Mouse (Mus musculus) heart, adult 2 months (tissue): ENCODE results near the gene Trim34b. TPM values are rescaled to one million over a fixed set of nuclear protein-coding genes. Genes with fewer than 3 reads are reported as not detected.
"Not testable (repeated sequence)": the region's sequence is repeated elsewhere in the genome, so short reads cannot be mapped to it uniquely, and the experiment has no call there.

Source experiments
- DNase-seq, 2 experiments: peaks; one replicate each; pipeline ENCODE4 v3.0.0; 2021
- H3K27ac ChIP-seq: fragments of 200-600 bp; 2 replicates; pipeline ENCODE4 v1.8.1; 2022
- H3K27me3 ChIP-seq: fragments of 200-500 bp; 2 replicates; pipeline ENCODE4 v1.6.1; 2012; ENCODE audit warnings: mild to moderate bottlenecking, low read length, inconsistent platforms, mixed read lengths; ENCODE audit not compliant: control insufficient read depth, insufficient read depth
- H3K36me3 ChIP-seq: fragments of 200-500 bp; 2 replicates; pipeline ENCODE4 v1.6.1; 2012; ENCODE audit warnings: low read length, inconsistent platforms; ENCODE audit not compliant: control insufficient read depth, insufficient read depth
- H3K4me1 ChIP-seq: fragments of 200-500 bp; 2 replicates; pipeline ENCODE4 v1.6.1; 2011; ENCODE audit warnings: low read length; ENCODE audit not compliant: control insufficient read depth, insufficient read depth
- H3K4me3 ChIP-seq: fragments of 200-600 bp; 2 replicates; pipeline ENCODE4 v1.8.1; 2022
- H3K79me2 ChIP-seq: fragments of 200-500 bp; replicated peaks from 2 replicates; pipeline ENCODE4 v1.6.1; 2012; ENCODE audit warnings: mild to moderate bottlenecking, inconsistent platforms, low read length, moderate library complexity, mixed read lengths; ENCODE audit not compliant: control insufficient read depth, insufficient read depth
- H3K9ac ChIP-seq: fragments of 200-500 bp; 2 replicates; pipeline ENCODE4 v1.6.1; 2012; ENCODE audit warnings: low read depth, mild to moderate bottlenecking, control low read depth, inconsistent platforms, low read length, mixed read lengths
- CTCF ChIP-seq: fragments of 200-600 bp; IDR thresholded peaks from 2 replicates; pipeline ENCODE4 v1.8.1; 2022; ENCODE audit warnings: antibody characterized with exemption, mild to moderate bottlenecking, moderate library complexity
- EP300 ChIP-seq: fragments of 200-500 bp; IDR thresholded peaks from 2 replicates; pipeline ENCODE4 v1.6.1; 2011; ENCODE audit warnings: low read depth, low read length, control low read depth; ENCODE audit not compliant: insufficient read depth
- POLR2A ChIP-seq: fragments of 200-500 bp; IDR thresholded peaks from 2 replicates; pipeline ENCODE4 v1.6.1; 2011; ENCODE audit warnings: mild to moderate bottlenecking, low read depth, low read length, control low read depth; ENCODE audit not compliant: insufficient read depth
- WGBS: fragments of 180-500 bp; shearing (Covaris S2); methylation state at CpG from one replicate; pipeline ENCODE4 v1.1.7; 2018; 5-methylcytosine and 5-hydroxymethylcytosine counted together
- intact Hi-C: fragments of 180-260 bp; cut with DNase I; formaldehyde crosslinking; loops from one replicate; pipeline ENCODE4 v1.15.1; 2025
- long read RNA-seq: library from polyadenylated mRNA; stranded (forward); transcript quantifications from one replicate; pipeline ENCODE4 v2.0.0, GENCODE M21; 2021
- polyA plus RNA-seq: library from polyadenylated mRNA; depleted of rRNA; stranded (reverse); fragments of >200 nt; gene quantifications from 2 replicates; pipeline ENCODE4 v1.2.3, GENCODE M21; 2012; rRNA removed
- total RNA-seq, 2 experiments: library from RNA; stranded (reverse); gene quantifications; 2 replicates each; pipeline ENCODE4 v1.2.3; 2021

The Trim34b gene
- under 1 TPM in 1 of 2 experiments, not detected in 1; 0.39 TPM for total RNA-seq
- 2.2 and 3.5 TPM in 2 replicates for polyA plus RNA-seq
- long read RNA-seq = 0 reads

- H3K27ac ChIP-seq, H3K36me3 ChIP-seq, H3K27me3 ChIP-seq, H3K79me2 ChIP-seq, H3K4me3 ChIP-seq, DNase-seq, H3K4me1 ChIP-seq, H3K9ac ChIP-seq: not testable (repeated sequence)
- 73% methylated on average over 2 of the region's 2 CpGs for WGBS
- intact Hi-C loops = loop anchor here (10.0 kb wide), 1 partner anchor 104 kb away; no protein-coding TSS in a partner anchor
Observed at GRCm38 (mm10) chr7:104329171-104329570, at the start of gene Trim34b. Gene Trim34b, plus strand, starts transcription at chr7:104329471.

GRCm38 (mm10) chr7:104287576-104288443, 41.5 kb upstream of the Trim34b start, which contains the start of gene Trim5:
Gene Trim5, minus strand, starts transcription at chr7:104288094.
- H3K27ac ChIP-seq = peak within 1 kb of the TSS; percentile 61
- 24% methylated on average over 14 of the region's 14 CpGs for WGBS
- H3K9ac ChIP-seq = peak within 1 kb of the TSS; percentile 59; the same call in 1 of the 2 replicates
- H3K27me3 ChIP-seq, H3K36me3 ChIP-seq, H3K79me2 ChIP-seq, intact Hi-C loops, H3K4me1 ChIP-seq: not testable (repeated sequence)
- H3K4me3 ChIP-seq = peak within 1 kb of the TSS; percentile 49
- peak; percentile 21 to 25 for DNase-seq

- TF ChIP-seq CTCF = no peak
- TF ChIP-seq EP300 = no peak
- no peak for TF ChIP-seq POLR2A
- no peak for DNase-seq
- Histone ChIP-seq H3K27me3 (no peaks in the 10 kb centered on the region), H3K9ac (no peak overlapping the region), H3K79me2 (no peaks in the 10 kb centered on the region), H3K27ac (no peak overlapping the region), H3K4me1 (no peaks in the 10 kb centered on the region), H3K4me3 (no peak overlapping the region), H3K36me3 (no peaks in the 10 kb centered on the region)
- 66% methylated on average over 1 of the region's 1 CpGs for WGBS
- intact Hi-C loops = no loop called here
Observed at GRCm38 (mm10) chr7:104290641-104291040, 38.6 kb upstream of the Trim34b start.

GRCm38 (mm10) chr7:104291638-104292400, 37.5 kb upstream of the Trim34b start:
- H3K4me3 ChIP-seq = no peak overlapping the region
- 75% methylated on average over 5 of the region's 5 CpGs for WGBS

GRCm38 (mm10) chr7:104314796-104315353, 14.4 kb upstream of the Trim34b start:
- DNase-seq = peak; percentile 17 to 29
- Histone ChIP-seq H3K4me3 (peak overlapping the region; percentile 58), H3K27me3 (no peaks in the 10 kb centered on the region), H3K9ac (peak overlapping the region; percentile 56; the same call in 1 of the 2 replicates), H3K36me3 (no peaks in the 10 kb centered on the region), H3K79me2 (no peaks in the 10 kb centered on the region), H3K27ac (peak overlapping the region; percentile 79), H3K4me1 (peaks cover 2% of the 10 kb centered on the region; the same call in 1 of the 2 replicates)
- no peak for TF ChIP-seq POLR2A
- no peak for TF ChIP-seq CTCF
- no peak for TF ChIP-seq EP300
- 3% methylated on average over 15 of the region's 15 CpGs for WGBS
- intact Hi-C loops = no loop called here

More at GRCm38 (mm10) chr7:104291638-104292400, 37.5 kb upstream of the Trim34b start:
- H3K36me3 ChIP-seq = no peaks in the 10 kb centered on the region
- TF ChIP-seq CTCF (no peak), POLR2A (0 out of 2 replicates have a peak, but pooled peaks have one; percentile 19)
- H3K4me1 ChIP-seq = no peaks in the 10 kb centered on the region
- no peak for DNase-seq
- no peak overlapping the region for H3K9ac ChIP-seq
- no peaks in the 10 kb centered on the region for H3K27me3 ChIP-seq
- no peak overlapping the region for H3K27ac ChIP-seq
- intact Hi-C loops = no loop called here
- no peaks in the 10 kb centered on the region for H3K79me2 ChIP-seq
